Mouse (Mus musculus) megakaryocyte, adult 5-6 weeks (primary cell): ENCODE measurements at regions not wholly inside any gene's neighbourhood (a gene's known extent, or its start where the extent isn't known, plus 50 kb on each side); places are given as distances from the start of the nearest gene placed in this dataset.

Source experiments
- ATAC-seq: 2 replicates; pipeline ENCODE4 v1.8.0; 2016; ENCODE audit warnings: mild to moderate bottlenecking, inconsistent platforms; ENCODE audit not compliant: poor library complexity, severe bottlenecking

GRCm38 (mm10) chr5:102428310-102428709, 52.9 kb upstream of the Arhgap24 start:
- ATAC-seq: no peak
